Mouse (Mus musculus) gastrocnemius, postnatal 14 days (tissue): ENCODE data around the gene Mroh2a. TPM values are rescaled to one million over a fixed set of nuclear protein-coding genes. Genes with fewer than 3 reads are reported as not detected.

Experiments
- DNase-seq: peaks from one replicate; pipeline ENCODE4 v3.0.0; 2021; ENCODE audit warnings: mixed read lengths
- intact Hi-C: fragments of 180-260 bp; cut with DNase I; formaldehyde crosslinking; loops from one replicate; pipeline ENCODE4 v1.15.1; 2025; ENCODE audit warnings: low total_unique reads
- long read RNA-seq, 2 experiments: library from polyadenylated mRNA; stranded (forward); transcript quantifications; one replicate each; pipeline ENCODE4 v2.0.0; 2021
- total RNA-seq, 2 experiments: library from RNA; stranded (reverse); gene quantifications; 2 replicates each; pipeline ENCODE4 v1.2.3; 2021

Gene Mroh2a
- total RNA-seq = not detected
- long read RNA-seq, experiment 1 = 0 reads
- long read RNA-seq, experiment 2 = 0 reads

DNA sequence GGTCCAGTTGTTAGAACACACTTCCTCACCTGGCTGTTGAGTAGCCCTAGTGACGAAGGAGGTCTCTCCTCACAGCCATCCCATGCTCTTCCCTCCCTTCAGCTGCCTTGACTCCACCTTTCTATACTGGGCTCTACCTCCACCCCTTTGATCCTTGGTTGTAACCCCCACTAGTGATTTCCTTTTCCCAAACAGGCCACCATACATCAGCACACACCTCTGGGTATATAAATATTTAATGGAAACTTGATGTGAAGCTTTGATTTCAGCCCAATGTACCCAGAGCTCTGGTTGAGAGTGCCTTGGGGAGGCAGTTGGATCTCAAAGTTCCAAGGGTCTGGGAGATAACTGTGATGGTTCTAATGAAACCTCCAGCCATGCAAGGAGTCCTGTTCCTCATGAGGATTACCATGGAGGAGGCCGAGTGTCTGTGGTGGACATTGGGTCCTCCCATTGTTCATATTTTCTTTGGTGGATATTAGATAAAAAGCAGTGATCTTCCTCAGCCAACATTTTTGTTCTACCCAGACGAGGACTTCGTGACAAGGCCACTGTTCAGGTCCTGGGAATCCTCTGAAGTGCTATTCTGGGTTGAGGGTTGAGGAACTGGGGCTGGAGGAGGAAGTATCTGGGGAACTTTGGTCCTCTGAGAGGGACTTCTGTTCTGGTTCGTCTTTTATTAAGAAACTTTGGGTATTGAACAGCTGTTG is at the start of gene Mroh2a:
TSS of gene Mroh2a (plus strand) at position 317 of the 710 bp plus-strand sequence.
- intact Hi-C loops = no loop called here
- DNase-seq = no peak

DNA sequence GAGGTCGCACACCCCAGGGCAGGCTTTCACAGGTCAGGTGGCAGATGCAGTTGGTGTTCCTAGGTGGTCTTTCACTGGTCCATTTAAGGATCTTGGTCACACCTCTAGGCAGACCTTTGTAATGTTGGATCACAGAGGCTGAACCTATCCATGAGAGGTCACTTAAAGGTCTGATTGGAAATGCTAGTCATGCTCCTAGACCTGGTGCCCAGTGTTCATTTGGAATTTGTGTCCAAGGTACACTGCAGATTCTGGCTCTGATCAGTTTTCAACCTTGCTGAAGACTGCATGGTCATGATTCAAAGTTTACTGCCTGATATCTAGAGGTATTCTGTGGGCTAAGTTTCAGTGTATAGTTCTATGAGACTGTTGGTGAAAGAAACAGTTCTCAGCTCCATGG is 47.1 kb upstream of the Mroh2a start:
- intact Hi-C loops = no loop called here
- DNase-seq = no peak

DNA sequence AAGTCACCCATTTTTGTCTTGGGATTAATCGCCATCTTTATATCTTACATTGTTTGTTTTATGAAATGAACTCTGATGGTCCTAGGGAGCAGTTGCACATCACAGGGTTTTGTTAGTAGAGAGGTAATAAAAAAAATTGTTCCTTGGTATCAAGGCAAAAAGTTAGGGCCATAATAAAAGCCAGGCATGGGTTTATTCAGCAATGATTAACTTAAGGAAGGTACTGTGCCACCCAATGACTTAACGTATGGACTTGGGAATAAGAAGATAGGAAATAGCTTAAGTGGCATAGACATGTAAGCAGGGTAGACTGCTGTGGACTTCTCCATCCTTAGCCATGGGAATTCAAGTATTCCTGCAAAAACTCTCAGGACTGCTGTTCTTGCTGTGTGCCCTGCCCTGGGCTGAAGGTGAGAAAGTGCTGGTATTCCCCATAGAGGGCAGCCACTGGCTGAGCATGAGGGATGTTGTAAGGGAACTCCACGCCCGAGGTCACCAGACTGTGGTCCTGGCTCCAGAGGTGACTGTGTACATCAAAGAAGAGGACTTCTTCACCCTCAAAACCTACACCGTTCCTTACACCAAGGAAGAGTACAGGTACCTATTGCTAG is 40.4 kb upstream of the Mroh2a start:
- no peak for DNase-seq
- intact Hi-C loops = no loop called here

DNA sequence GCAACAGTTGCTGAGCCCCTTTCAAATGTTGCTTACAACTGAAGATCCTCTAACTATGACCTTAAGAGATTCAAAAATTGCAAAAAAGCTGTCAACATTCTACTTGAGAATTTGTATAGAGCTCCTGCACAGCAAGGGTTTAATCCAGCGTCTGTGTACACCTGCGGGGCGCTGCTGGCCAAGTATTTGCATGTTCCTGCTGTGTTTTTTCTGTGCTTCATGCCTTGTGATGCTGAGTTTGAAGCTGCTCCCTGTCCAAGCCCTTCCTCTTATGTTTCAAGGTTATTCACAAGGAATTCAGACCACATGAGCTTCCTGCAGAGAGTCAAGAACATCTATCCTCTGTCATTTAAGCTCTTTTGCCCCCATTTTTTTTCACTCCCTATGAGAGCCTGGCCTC is 34.6 kb upstream of the Mroh2a start:
- DNase-seq = no peak
- intact Hi-C loops = no loop called here

DNA sequence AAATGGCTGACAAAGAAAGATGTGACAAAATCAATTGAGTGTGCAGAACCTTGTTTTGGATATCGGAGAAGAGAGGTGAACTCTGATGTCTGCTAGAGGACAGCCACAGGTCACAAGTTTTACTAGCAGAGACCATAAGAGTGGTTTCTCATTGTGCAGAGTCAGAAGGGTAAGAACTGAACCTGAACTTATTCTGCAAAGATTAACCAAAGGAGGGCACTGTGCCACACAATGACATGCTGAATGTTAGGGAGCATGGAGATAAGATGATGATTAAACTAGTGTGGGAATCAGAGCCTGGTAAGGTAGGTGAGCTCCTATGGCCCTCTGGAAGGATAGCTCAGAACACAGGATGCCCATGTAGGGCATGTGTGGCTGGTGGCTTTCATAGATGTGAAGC is 31.1 kb upstream of the Mroh2a start:
- intact Hi-C loops = no loop called here
- DNase-seq = no peak

DNA sequence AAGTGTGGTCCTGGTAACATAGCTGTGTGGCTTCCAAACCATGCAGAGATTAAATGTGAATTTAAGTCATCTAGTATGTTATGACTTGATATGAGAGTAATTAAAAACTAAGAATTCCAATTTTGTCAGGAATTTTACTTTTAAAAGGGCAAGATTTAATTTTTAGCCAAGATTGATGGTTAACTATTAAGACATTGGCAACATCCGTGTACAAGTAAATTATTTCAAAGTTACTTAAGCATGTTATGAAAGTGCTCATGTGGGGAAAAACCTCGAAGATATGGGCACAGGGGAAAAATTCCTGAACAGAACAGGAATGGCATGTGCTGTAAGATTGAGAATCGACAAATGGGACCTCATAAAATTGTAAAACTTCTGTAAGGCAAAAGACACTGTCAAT is 29.3 kb upstream of the Mroh2a start:
- intact Hi-C loops = no loop called here
- no peak for DNase-seq

DNA sequence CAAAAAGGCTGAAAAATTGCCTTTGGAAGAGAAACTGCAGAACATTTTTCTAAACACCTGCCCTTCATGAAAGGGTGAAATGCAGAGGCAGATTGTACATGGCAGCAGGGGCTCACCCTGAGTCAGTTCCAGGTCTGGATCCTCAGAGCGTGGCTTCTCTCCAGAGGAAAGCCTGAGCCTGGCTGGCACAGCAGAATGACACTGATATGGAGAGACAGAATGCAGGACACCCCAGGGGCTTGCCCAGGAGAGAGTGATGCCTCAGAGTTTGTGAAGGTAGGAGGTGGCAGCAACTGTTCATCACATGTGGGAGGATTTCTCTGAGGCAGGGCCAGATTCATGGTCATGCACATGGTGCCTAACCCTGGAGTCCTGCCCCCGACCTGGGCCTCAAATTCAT is 26.8 kb upstream of the Mroh2a start:
- DNase-seq = no peak
- intact Hi-C loops = no loop called here

DNA sequence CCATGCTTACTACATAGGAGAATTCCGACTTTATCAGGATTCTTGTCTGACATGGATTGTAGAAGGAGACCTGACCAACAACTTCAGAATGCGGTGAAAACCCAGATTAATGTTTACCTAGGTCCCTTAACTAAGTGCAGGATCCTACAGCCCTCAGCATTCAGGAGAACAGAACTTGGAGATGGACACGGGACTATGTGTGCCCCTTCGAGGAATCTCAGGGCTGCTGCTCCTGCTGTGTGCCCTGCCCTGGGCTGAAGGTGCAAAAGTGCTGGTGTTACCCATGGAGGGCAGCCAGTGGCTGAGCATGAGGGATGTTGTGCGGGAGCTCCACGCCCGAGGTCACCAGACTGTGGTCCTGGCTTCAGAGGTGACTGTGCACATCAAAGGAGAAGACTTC is 26.3 kb upstream of the Mroh2a start, which contains the start of gene Ugt1a2:
TSS of gene Ugt1a2 (plus strand) at position 146 of the 400 bp plus-strand sequence.
- intact Hi-C loops = no loop called here
- no peak for DNase-seq

DNA sequence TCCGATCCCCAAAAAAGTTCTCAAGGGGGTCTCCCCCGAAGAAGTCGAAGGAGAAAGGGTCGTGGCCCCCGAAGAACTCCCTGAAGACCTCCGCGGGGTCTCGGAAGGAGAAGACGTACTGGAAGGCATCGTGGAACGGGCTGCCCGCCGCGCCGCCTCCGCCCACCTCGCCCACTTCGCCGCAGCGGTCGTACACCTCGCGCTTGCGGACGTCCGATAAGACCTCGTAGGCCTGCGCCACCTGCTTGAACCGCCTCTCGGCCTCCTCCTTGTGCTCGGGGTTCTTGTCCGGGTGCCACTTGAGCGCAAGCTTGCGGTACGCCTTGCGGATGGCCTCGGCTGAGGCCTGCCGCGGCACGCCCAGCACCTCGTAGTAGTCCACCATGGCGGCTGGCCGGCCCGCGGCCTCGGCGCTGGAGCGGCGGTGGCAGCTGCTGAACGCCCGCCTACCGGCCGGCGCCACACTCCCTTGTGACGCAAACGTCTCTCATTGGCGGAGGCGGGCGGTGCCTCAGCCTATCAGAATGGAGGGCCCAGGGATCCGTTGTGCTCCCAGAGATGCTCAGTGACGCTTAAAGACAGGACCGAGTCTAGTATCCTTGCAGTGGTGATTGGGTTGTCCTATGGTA is 21.4 kb upstream of the Mroh2a start, which contains the start of gene Dnajb3:
TSS of gene Dnajb3 (minus strand) at position 489 of the 629 bp plus-strand sequence.
- intact Hi-C loops = no loop called here
- peak; percentile 79 for DNase-seq

DNA sequence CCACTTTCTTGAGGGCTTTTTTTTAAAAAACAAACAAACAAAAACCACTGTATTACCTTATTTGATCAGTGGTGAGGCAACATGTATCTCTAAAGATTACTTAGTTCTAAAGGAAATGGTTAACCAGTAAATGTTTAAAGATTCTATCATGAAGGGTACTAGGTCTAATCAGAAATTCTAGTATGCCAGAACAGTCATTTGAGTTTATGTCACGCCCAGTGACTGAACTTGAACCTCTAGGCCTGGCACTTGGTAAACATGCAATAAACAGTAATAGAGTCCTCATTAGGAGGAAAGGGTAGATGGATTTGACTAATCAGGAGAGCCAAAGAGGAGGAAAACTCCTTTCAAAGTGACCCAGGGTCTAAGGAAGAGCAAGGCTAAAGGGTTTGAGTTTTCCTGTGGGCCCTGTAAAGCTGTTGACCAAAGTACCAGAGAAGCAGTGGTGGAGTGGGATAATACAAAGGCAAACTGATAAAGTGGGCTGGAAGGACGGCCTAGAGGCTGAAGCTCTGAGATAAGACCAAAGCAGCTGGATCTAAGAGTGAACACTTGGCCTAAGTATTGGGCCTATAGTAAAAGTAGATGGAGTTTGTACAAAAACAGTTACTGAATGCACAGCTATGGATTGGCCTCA is 19.8 kb upstream of the Mroh2a start:
- DNase-seq = no peak
- intact Hi-C loops = no loop called here

DNA sequence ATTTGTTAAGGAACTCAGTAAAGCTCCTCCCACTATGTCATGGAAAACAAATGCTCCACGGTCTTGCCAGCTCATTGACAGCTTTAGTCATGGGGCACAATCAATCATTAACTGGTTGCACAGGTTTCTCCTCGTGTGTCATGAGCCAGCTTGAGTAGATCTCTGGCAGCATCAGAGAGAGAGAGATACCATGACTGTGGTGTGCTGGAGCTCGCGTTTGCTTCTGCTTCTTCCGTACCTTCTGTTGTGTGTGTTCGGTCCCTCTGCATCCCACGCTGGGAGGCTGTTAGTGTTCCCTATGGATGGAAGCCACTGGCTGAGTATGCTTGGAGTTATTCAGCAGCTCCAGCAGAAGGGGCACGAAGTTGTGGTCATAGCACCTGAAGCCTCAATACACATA is 15.0 kb upstream of the Mroh2a start, which contains the start of gene Ugt1a1:
TSS of gene Ugt1a1 (plus strand) at position 148 of the 400 bp plus-strand sequence.
- no peak for DNase-seq
- intact Hi-C loops = no loop called here

DNA sequence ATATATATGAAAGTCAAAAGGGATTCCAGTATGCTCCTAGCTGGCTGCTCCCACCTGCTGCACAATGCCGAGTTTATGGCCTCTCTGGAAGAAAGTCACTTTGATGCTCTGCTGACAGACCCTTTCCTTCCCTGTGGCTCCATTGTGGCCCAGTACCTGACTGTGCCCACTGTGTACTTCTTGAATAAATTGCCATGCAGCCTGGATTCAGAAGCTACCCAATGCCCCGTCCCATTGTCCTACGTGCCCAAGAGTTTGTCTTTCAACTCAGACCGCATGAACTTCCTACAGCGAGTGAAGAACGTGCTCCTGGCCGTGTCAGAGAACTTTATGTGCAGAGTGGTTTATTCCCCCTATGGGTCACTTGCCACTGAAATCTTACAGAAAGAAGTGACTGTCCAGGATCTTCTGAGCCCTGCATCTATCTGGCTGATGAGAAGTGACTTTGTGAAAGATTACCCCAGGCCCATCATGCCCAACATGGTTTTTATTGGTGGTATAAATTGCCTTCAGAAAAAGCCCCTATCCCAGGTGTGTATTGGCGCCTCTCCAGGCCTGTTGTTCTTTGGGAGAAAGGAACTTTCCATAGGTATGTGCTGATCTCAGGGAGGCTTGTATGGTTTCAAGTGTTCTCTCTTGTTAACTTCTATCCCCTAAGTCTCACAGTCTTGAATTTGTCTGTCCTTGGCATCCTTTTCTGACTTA is 14.3 kb upstream of the Mroh2a start:
- DNase-seq = no peak

DNA sequence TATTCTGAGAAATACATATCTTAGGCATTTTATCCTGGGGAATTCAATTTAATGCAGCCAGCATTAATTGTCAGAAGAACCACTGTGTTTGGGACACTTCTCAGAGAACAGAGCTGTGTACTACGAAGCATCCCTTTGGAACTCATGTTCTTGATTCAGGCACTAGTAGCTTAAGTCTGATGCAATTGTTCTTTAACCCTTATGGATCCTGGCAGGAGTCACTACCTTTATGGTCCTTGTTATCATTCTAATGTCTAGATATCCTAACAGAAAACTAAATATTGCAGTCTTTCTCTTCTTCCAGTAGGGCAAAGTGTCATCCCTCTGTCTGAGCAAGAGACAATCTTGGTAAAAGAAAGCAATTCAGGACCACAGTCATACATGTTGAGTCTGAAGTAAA is 13.7 kb upstream of the Mroh2a start:
- DNase-seq = no peak
- intact Hi-C loops = no loop called here

More for the DNA sequence above, 14.3 kb upstream of the Mroh2a start:
- intact Hi-C loops = no loop called here

DNA sequence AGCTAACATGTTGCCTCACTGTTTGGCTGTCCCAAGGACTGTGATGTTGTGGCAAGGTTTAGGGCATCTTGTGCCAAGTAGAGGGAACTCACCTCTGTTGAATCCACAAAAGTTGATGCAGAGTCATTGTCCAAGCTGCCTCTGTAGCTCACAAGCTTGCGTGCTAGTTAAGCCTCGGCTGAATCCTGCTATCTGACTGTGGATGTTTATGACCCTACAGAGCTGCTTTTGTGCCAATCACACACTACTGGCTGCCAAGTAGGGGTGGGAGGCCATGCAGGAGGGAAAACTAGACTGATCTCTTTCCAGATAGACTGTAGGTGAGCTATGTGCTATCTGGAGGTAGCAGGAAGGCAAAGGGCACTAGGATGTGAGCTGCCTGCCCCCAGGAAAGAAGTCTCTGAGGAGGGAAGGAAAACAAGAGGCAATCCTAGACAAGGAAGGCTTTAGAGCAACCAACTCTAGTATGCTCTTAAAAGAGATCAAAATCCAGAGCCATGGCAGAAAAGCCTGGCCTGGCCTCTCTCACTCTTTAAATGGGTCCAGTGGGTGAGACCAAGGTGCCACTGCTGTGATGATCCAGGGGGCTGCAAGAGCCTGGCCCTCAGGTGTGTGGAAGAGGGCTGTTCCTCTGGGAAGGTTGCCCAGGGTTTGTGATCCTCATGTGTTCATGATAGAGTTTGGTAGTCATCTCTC is 12.9 kb upstream of the Mroh2a start:
- intact Hi-C loops = no loop called here
- no peak for DNase-seq

DNA sequence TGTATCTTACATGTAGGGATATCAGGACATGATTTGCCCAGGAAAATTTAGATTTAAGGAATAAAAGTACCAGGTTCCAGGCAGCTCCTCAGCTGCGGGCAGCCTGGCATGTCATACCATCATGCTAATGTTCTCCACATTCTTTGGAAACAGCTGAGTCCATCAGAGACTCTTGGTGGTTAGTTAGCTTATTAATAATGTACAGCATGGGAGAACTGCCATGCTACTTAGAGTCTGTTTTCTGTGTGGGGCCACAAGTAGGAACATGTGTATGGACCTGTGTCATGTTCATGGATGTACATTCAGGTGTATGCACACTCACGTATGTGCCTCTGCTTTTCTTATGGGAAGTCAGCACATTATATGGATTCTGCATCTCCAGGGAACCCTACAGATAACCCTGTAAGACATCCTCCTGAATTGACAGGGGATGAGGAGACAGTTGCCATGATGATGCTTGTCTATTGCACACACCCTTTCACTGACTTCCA is 12.3 kb upstream of the Mroh2a start:
- intact Hi-C loops = no loop called here
- no peak for DNase-seq

DNA sequence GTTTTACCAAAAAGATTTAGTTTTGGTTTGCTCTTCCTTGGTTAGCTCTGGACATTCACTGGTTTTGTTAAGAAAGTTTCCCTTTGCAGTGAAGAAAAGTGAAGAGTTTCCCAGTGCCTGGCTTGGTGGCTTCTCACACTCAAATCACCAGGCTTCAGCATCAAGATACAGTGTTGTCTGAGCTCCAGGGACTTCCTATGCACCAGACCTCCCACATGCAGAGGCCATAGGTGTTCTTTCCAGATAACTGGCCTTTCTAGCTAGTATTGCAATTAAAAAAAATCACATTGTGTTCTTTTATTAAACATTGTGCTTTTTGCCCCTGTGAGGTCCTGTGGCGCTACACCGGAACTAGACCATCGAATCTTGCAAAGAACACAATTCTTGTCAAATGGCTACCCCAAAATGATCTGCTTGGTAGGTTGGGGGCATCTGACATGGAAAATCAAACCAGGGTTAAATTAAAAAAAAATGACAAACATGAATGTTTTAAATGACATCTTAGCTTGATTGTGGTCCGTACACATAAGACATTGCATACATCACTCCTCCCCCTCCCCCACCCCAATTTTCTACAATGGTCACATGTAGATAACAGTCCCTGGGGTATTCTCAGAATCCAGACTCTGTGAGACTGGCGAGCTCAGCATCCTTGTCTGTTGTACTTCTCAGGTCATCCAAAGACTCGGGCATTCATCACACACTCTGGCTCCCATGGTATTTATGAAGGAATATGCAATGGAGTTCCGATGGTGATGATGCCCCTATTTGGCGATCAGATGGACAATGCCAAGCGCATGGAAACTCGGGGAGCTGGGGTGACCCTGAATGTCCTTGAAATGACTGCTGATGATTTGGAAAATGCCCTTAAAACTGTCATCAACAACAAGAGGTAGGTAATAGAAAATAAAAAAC is 11.1 kb upstream of the Mroh2a start:
- no peak for DNase-seq
- intact Hi-C loops = no loop called here

DNA sequence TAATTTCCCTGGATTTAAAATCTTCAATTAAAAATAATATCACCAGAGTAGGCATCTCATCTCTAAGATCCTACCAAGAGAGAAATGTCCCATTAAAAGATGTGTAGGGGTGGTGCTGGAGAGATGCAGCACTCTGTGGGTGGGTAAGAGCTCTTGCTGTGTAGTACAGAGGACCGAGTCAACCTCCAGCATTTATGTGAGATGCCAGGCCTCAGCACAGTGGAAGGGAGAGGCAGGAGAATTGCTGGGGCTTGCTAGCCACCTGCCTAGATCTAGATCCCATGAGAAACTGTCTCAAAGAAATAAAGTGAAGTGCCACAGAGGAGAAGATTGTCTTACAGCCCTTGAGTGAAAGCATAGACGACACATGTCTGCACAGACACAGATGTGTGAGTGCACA is 10.2 kb upstream of the Mroh2a start:
- intact Hi-C loops = no loop called here
- DNase-seq = no peak

DNA sequence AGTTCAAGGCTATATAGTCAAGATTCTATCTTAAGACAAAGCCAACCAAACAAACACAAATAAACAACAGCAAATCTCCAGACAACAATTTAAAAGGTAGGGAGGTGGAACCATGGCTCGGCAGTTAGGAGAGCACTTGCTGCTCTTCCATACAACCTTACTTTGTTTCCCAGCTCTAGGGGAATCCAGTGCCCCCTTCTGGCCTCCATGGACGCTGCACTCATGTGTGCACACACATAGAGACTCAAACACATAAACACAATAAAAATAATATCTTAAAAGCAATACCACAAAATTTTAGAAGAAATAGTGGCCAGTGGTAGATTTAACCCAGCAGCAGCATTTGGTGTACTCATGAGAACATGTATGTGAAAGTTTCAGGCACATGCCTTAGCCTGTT is 9.6 kb upstream of the Mroh2a start:
- no peak for DNase-seq
- intact Hi-C loops = no loop called here
